In the genomic region with DNA sequence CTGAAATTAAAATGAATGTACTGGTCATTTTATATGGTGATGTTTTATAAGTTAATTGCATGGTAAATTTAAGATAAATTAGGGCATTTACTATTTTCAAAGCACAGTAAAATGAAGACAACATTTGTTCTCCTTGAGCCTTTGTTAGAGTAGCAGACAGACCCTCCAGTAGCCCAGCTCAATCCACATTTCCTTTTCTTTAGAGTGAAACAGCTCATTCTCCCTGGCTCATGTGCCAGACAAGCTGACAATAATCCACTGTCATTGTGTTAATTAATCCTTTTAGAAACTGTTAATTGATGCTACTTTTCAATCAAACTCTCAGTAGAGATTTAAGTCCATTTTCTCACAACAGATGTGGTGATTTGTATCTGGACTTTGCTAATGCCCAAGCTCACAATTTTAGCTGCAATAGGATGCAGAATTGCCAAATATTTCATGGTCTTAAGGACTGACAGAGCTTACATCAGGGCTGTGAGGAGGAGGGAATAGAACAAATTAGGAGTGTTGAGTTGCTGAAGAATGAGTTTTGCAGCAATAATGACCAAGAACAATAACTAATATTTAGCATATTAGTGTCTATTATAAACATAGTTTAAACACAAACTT, we compare ENCODE assay signal across 23 mouse cellular contexts.
A peak's percentile ranks its signal among the peaks of the same experiment; 100 is the strongest.
DNase-seq lines count a peak whose midpoint lies in the region; ATAC-seq lines count a peak whose summit lies in the region.
"Had no signal": no experiment of that assay in that cellular context is flagged by ENCODE, and none has a peak within 500 bp of the region (broad histone marks: within the 10 kb centered on the region; RNA-seq: fewer than 3 reads in every experiment).

No protein-coding gene starts in this region.

- no peak for DNase-seq in midbrain, embryonic 11.5 days (ENCODE audit: low spot score, missing footprints)
- DNase-seq in midbrain, embryonic 10.5 days (ENCODE audit: low spot score), result no peak
- DNase-seq in retina, postnatal 1 day, result peak; percentile 9
- DNase-seq in retina, embryonic 14.5 days (ENCODE audit: low spot score), result no peak
- DNase-seq in forebrain, embryonic 14.5 days (ENCODE audit: low spot score), result peak; percentile 88
- no peak for DNase-seq in thymus, postnatal 14 days
- DNase-seq: adrenal gland, postnatal 14 days; cerebellum, adult 11 months; cerebellum, adult 8-10 months; cerebellum, postnatal 14 days; embryo, embryonic 11 days; gastrocnemius, adult 2 months; gastrocnemius, postnatal 25 days; heart, postnatal 36 days had no signal

- ATAC-seq in midbrain, embryonic 11.5 days (ENCODE audit: low FRiP score), result peak; percentile 46; the same call in 1 of the 2 replicates
- peak; percentile 90 for ATAC-seq in forebrain, embryonic 14.5 days
- ATAC-seq in heart, embryonic 11.5 days (replicated peaks; ENCODE audit: insufficient number of reproducible peaks, low FRiP score, low TSS enrichment), result no peak
- ATAC-seq: activated CD4-positive, CD25-positive, alpha-beta regulatory T cell, adult 4 months; hindbrain, embryonic 16.5 days; Patski had no signal

- H3K9ac ChIP-seq in midbrain, embryonic 11.5 days (ENCODE audit: low read length), result no peak overlapping the region
- H3K9ac ChIP-seq in forebrain, embryonic 14.5 days (ENCODE audit: low read length), result no peak overlapping the region
- no peak overlapping the region for H3K9ac ChIP-seq in heart, embryonic 11.5 days (ENCODE audit: low read depth, low read length)
- H3K9ac ChIP-seq: embryonic facial prominence, embryonic 15.5 days; heart, embryonic 13.5 days; hindbrain, embryonic 12.5 days had no signal

- H3K9me3 ChIP-seq in midbrain, embryonic 11.5 days (ENCODE audit: control insufficient read depth, low read length), result no peaks in the 10 kb centered on the region
- no peaks in the 10 kb centered on the region for H3K9me3 ChIP-seq in midbrain, embryonic 10.5 days (replicated peaks)
- no peaks in the 10 kb centered on the region for H3K9me3 ChIP-seq in forebrain, embryonic 14.5 days (replicated peaks; ENCODE audit: control insufficient read depth, low read length)
- H3K9me3 ChIP-seq in heart, embryonic 11.5 days (replicated peaks; ENCODE audit: control insufficient read depth, low read length), result no peaks in the 10 kb centered on the region
- H3K9me3 ChIP-seq: embryonic facial prominence, embryonic 15.5 days; heart, embryonic 13.5 days; hindbrain, embryonic 12.5 days had no signal

- no peak overlapping the region for H3K4me3 ChIP-seq in midbrain, embryonic 11.5 days (ENCODE audit: low read depth, low read length)
- H3K4me3 ChIP-seq in midbrain, embryonic 10.5 days, result no peak overlapping the region
- no peak overlapping the region for H3K4me3 ChIP-seq in forebrain, embryonic 14.5 days (ENCODE audit: low read depth, low read length)
- no peak overlapping the region for H3K4me3 ChIP-seq in heart, embryonic 11.5 days (ENCODE audit: low read depth, low read length)
- H3K4me3 ChIP-seq: embryonic facial prominence, embryonic 15.5 days; erythroblast, embryonic 14.5 days; gastrocnemius, adult 2 months; heart, embryonic 13.5 days; hindbrain, embryonic 12.5 days had no signal

- H3K36me3 ChIP-seq in midbrain, embryonic 11.5 days (ENCODE audit: control insufficient read depth, insufficient read depth, low read length), result no peaks in the 10 kb centered on the region
- H3K36me3 ChIP-seq in midbrain, embryonic 10.5 days, result no peaks in the 10 kb centered on the region
- no peaks in the 10 kb centered on the region for H3K36me3 ChIP-seq in forebrain, embryonic 14.5 days (ENCODE audit: control insufficient read depth, insufficient read depth, low read length)
- H3K36me3 ChIP-seq in heart, embryonic 11.5 days (ENCODE audit: control insufficient read depth, insufficient read depth, low read length), result no peaks in the 10 kb centered on the region
- H3K36me3 ChIP-seq: embryonic facial prominence, embryonic 15.5 days; heart, embryonic 13.5 days; hindbrain, embryonic 12.5 days had no signal

- H3K4me1 ChIP-seq in midbrain, embryonic 11.5 days (ENCODE audit: control insufficient read depth, insufficient read depth, low read length), result no peaks in the 10 kb centered on the region
- 0 out of 2 replicates have a peak, but pooled peaks cover 2% of the 10 kb centered on the region for H3K4me1 ChIP-seq in midbrain, embryonic 10.5 days
- H3K4me1 ChIP-seq in forebrain, embryonic 14.5 days (ENCODE audit: control insufficient read depth, insufficient read depth, low read length), result no peaks in the 10 kb centered on the region; the same call in 1 of the 2 replicates
- no peaks in the 10 kb centered on the region for H3K4me1 ChIP-seq in heart, embryonic 11.5 days (ENCODE audit: control insufficient read depth, insufficient read depth, low read length)
- H3K4me1 ChIP-seq: embryonic facial prominence, embryonic 15.5 days; heart, embryonic 13.5 days; hindbrain, embryonic 12.5 days had no signal

- no peaks in the 10 kb centered on the region for H3K27me3 ChIP-seq in midbrain, embryonic 11.5 days (ENCODE audit: control insufficient read depth, insufficient read depth, low read length)
- no peaks in the 10 kb centered on the region for H3K27me3 ChIP-seq in midbrain, embryonic 10.5 days (ENCODE audit: low read depth, poor library complexity, severe bottlenecking)
- H3K27me3 ChIP-seq in forebrain, embryonic 14.5 days (replicated peaks; ENCODE audit: control insufficient read depth, insufficient read depth, low read length), result no peaks in the 10 kb centered on the region
- no peaks in the 10 kb centered on the region for H3K27me3 ChIP-seq in heart, embryonic 11.5 days (ENCODE audit: control insufficient read depth, insufficient read depth, low read length)
- H3K27me3 ChIP-seq: CH12.LX; embryonic facial prominence, embryonic 15.5 days; heart, embryonic 13.5 days; hindbrain, embryonic 12.5 days; Patski had no signal

- H3K4me2 ChIP-seq in midbrain, embryonic 11.5 days, result no peak overlapping the region
- no peak overlapping the region for H3K4me2 ChIP-seq in forebrain, embryonic 14.5 days (ENCODE audit: low read length)
- H3K4me2 ChIP-seq in heart, embryonic 11.5 days, result no peak overlapping the region
- H3K4me2 ChIP-seq: embryonic facial prominence, embryonic 15.5 days; heart, embryonic 13.5 days; hindbrain, embryonic 12.5 days had no signal

- H3K27ac ChIP-seq in midbrain, embryonic 11.5 days (ENCODE audit: low read depth, low read length), result no peak overlapping the region
- H3K27ac ChIP-seq in midbrain, embryonic 10.5 days (replicated peaks), result no peak overlapping the region
- no peak overlapping the region for H3K27ac ChIP-seq in forebrain, embryonic 14.5 days (ENCODE audit: low read depth, low read length)
- H3K27ac ChIP-seq in heart, embryonic 11.5 days (ENCODE audit: low read depth, low read length), result no peak overlapping the region
- H3K27ac ChIP-seq: embryonic facial prominence, embryonic 15.5 days; gastrocnemius, adult 2 months; heart, embryonic 13.5 days; hindbrain, embryonic 12.5 days had no signal

Comparison
In these comparisons a context has a peak if more than half of its experiments do, and no peak if none do; other contexts are left out.
1. DNase-seq: peak in retina, postnatal 1 day (single experiment) and forebrain, embryonic 14.5 days (single experiment); none in midbrain, embryonic 11.5 days (single experiment), midbrain, embryonic 10.5 days (single experiment), retina, embryonic 14.5 days (single experiment) and thymus, postnatal 14 days (single experiment).